Mouse (Mus musculus) neural tube, embryonic 15.5 days (tissue): ENCODE data around the gene Wfdc6b. TPM values are rescaled to one million over a fixed set of nuclear protein-coding genes. Genes with fewer than 3 reads are reported as not detected.

Source experiments
- ATAC-seq: fragments of 200-750 bp; cut with Nextera tagmentation; 2 replicates; pipeline ENCODE4 v1.8.0; 2017; ENCODE audit warnings: mild to moderate bottlenecking, moderate TSS enrichment, moderate library complexity; ENCODE audit not compliant: low FRiP score
- H3K27ac ChIP-seq: fragments of 300-500 bp; sonication (generic); replicated peaks from 2 replicates; pipeline ENCODE4 v1.5.1; 2015; ENCODE audit warnings: mild to moderate bottlenecking, inconsistent platforms
- H3K27me3 ChIP-seq: fragments of 300-500 bp; sonication (generic); replicated peaks from 2 replicates; pipeline ENCODE4 v1.6.1; 2015; ENCODE audit warnings: inconsistent platforms
- H3K36me3 ChIP-seq: fragments of 300-500 bp; sonication (generic); 2 replicates; pipeline ENCODE4 v1.6.1; 2015; ENCODE audit warnings: inconsistent platforms
- H3K4me1 ChIP-seq: fragments of 300-500 bp; sonication (generic); 2 replicates; pipeline ENCODE4 v1.6.1; 2015; ENCODE audit warnings: inconsistent platforms
- H3K4me2 ChIP-seq: fragments of 300-500 bp; sonication (generic); 2 replicates; pipeline ENCODE4 v1.6.1; 2015; ENCODE audit warnings: inconsistent platforms, mild to moderate bottlenecking, moderate library complexity
- H3K4me3 ChIP-seq: fragments of 300-500 bp; sonication (generic); replicated peaks from 2 replicates; pipeline ENCODE4 v1.5.1; 2015; ENCODE audit warnings: mild to moderate bottlenecking, inconsistent platforms
- H3K9ac ChIP-seq: fragments of 300-500 bp; sonication (generic); replicated peaks from 2 replicates; pipeline ENCODE4 v1.6.1; 2015; ENCODE audit warnings: mild to moderate bottlenecking, inconsistent platforms
- H3K9me3 ChIP-seq: fragments of 300-500 bp; sonication (generic); replicated peaks from 2 replicates; pipeline ENCODE4 v1.6.1; 2016; ENCODE audit warnings: inconsistent platforms
- WGBS: fragments of 180-500 bp; shearing (Covaris S2); methylation state at CpG from one replicate; pipeline ENCODE4 v1.1.7; 2015; ENCODE audit warnings: mixed read lengths; 5-methylcytosine and 5-hydroxymethylcytosine counted together
- polyA plus RNA-seq: library from polyadenylated mRNA; unstranded; fragments of >200 nt; fragmentation: Nextera tagmentation; extraction: Ambion mirVana; gene quantifications from 2 replicates; pipeline ENCODE4 v1.2.1, GENCODE M21; 2015

Wfdc6b gene
- polyA plus RNA-seq, 1 experiment from 2014 or later: not detected

DNA sequence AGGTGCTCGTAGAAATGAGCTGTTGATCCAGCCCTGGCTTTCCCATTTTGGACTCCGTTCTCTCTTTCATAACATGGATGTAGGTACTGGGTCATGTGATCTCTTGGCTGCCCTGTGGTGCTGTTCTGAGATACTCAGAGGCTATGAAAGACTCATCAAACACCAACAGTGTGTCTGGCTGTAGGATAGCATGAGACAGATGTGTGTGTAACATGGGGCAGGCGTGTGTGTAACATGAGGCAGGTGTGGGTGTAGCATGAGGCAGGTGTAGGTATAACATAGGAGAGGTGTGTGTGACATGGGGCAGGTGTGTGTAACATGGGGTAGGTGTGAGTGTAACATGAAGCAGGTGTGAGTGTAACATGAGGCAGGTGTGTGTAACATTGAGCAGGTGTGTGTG is 2.1 kb downstream of the Wfdc6b start:
- WGBS: 90% methylated on average over 3 of the region's 3 CpGs
- no peaks in the 10 kb centered on the region for H3K36me3 ChIP-seq
- no peaks in the 10 kb centered on the region for H3K9me3 ChIP-seq
- no peak overlapping the region for H3K4me3 ChIP-seq
- no peak for ATAC-seq
- H3K27ac ChIP-seq: no peak overlapping the region
- H3K27me3 ChIP-seq: no peaks in the 10 kb centered on the region
- H3K4me1 ChIP-seq: no peaks in the 10 kb centered on the region
- H3K4me2 ChIP-seq: no peak overlapping the region
- no peak overlapping the region for H3K9ac ChIP-seq

DNA sequence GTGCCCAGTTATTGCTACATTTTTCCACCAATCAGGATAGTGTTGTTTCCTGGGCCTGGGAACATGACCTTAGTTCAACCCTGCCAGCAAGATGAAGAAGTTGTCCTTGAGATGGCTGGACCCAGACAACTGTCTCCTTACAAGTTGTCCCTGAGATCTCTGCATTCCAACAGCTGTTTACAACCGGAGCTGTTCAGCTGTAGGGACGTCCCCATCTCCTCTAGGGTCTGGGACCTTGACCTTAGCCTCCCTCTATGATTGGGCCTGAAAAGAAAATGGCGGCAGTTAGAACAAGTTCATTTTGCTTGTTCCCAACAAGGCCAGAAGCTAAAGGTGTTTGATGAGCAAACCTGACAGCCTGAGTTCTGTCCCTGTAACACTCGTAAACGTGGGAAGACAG is 5.7 kb downstream of the Wfdc6b start:
- Histone ChIP-seq H3K4me3 (no peak overlapping the region), H3K4me2 (no peak overlapping the region), H3K36me3 (no peaks in the 10 kb centered on the region), H3K27me3 (no peaks in the 10 kb centered on the region), H3K9me3 (no peaks in the 10 kb centered on the region), H3K27ac (no peak overlapping the region), H3K4me1 (no peaks in the 10 kb centered on the region), H3K9ac (no peak overlapping the region)
- no peak for ATAC-seq
- 86% methylated on average over 5 of the region's 5 CpGs for WGBS

DNA sequence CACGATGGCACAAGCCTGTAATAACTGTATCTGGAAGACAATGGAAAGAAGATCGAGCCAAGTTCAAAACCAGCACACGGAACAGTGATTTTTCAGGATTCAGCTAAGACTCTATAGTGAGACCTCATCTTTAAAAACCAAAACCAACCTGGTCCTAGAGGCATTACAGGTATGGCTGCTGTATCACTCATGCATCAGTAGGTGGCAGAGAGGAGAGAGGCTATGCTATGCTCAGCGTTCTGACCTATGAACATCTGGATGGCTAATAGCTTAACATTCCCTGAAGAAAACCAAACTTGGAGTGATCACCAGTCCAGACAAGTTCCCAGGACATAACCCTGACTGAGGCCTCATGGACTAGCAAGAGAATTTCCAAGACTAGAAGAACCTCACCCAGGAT is 8.5 kb downstream of the Wfdc6b start:
- no peak overlapping the region for H3K27ac ChIP-seq
- no peak for ATAC-seq
- WGBS: 82% methylated on average over 4 of the region's 4 CpGs
- no peak overlapping the region for H3K4me2 ChIP-seq
- no peak overlapping the region for H3K4me3 ChIP-seq
- H3K9me3 ChIP-seq: no peaks in the 10 kb centered on the region
- no peaks in the 10 kb centered on the region for H3K27me3 ChIP-seq
- no peak overlapping the region for H3K9ac ChIP-seq
- no peaks in the 10 kb centered on the region for H3K4me1 ChIP-seq
- no peaks in the 10 kb centered on the region for H3K36me3 ChIP-seq

DNA sequence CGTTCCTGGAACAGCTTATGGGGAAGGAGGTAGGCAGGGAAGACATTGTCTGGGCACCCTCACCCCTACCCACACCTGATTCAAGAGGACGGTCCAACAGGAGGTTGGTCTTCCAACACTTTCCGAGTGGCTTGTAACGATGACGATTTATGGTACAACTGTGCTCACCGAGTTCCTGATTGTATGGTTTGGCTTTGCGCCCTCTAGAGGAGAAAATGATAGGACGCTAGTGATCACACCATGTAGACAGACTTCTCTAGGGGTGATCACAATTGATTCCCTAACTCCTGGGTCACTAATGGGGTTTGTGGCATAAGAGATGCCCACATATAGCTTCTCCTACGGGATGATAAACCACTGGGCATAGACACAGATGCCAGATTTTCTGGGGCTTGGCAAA is 21.9 kb downstream of the Wfdc6b start:
- Histone ChIP-seq H3K4me2 (no peak overlapping the region), H3K27ac (no peak overlapping the region), H3K4me3 (no peak overlapping the region), H3K36me3 (no peaks in the 10 kb centered on the region), H3K27me3 (no peaks in the 10 kb centered on the region), H3K4me1 (no peaks in the 10 kb centered on the region), H3K9me3 (no peaks in the 10 kb centered on the region), H3K9ac (no peak overlapping the region)
- 74% methylated on average over 9 of the region's 9 CpGs for WGBS
- no peak for ATAC-seq

DNA sequence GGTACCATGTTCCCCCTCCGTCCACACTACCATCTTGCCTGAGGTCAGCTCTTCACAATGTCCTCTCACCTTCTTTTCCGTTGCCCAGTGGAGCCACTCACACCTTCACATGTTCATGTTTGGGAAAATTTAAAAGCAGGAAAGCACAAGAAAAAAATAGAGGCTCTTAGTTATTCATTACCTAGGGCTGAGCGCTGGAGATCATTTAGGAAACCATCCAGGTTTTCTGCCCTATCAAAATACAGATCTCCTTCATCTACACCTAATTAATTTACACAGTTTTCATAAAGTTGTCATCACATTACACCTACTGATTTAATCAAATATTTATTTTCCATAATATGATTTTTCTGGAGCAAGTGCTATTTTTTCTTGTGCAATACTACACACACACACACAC is 25.4 kb downstream of the Wfdc6b start, which contains the start of gene Wfdc16:
Gene Wfdc16, minus strand, starts transcription at position 101 of the 400 bp plus-strand sequence.
- H3K27me3 ChIP-seq: no peaks in the 10 kb centered on the region
- H3K4me2 ChIP-seq: no peak within 1 kb of the TSS
- H3K27ac ChIP-seq: no peak within 1 kb of the TSS
- no peaks in the 10 kb centered on the region for H3K36me3 ChIP-seq
- no peak within 1 kb of the TSS for H3K9ac ChIP-seq
- no peak within 1 kb of the TSS for H3K4me3 ChIP-seq
- H3K4me1 ChIP-seq: no peaks in the 10 kb centered on the region
- no peak for ATAC-seq
- WGBS: 92% methylated on average over 3 of the region's 3 CpGs
- H3K9me3 ChIP-seq: no peaks in the 10 kb centered on the region

DNA sequence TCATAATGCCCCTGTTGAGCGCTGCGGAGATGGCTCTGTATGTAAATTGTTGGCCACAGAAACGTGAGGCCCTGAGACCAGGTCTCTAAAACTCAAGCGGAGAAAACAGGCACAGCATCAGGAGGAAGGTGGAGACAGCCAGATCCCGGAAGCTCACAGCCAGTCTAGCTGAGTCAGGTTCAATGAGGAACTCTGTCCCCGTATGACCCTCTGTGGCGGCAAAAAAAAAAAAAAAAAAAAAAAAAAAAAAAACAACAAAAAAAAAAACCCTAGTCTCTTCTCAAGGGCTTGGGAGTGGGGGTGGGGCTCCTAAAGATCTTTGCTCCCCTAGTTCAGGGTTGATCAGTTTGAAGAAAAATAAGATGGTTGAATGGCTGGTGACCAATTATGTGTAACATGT is 27.8 kb downstream of the Wfdc6b start:
- Histone ChIP-seq H3K4me1 (no peaks in the 10 kb centered on the region), H3K4me3 (no peak overlapping the region), H3K9me3 (no peaks in the 10 kb centered on the region), H3K27me3 (no peaks in the 10 kb centered on the region), H3K27ac (no peak overlapping the region), H3K36me3 (no peaks in the 10 kb centered on the region), H3K9ac (no peak overlapping the region), H3K4me2 (no peak overlapping the region)
- no peak for ATAC-seq
- 60% methylated on average over 7 of the region's 7 CpGs for WGBS

DNA sequence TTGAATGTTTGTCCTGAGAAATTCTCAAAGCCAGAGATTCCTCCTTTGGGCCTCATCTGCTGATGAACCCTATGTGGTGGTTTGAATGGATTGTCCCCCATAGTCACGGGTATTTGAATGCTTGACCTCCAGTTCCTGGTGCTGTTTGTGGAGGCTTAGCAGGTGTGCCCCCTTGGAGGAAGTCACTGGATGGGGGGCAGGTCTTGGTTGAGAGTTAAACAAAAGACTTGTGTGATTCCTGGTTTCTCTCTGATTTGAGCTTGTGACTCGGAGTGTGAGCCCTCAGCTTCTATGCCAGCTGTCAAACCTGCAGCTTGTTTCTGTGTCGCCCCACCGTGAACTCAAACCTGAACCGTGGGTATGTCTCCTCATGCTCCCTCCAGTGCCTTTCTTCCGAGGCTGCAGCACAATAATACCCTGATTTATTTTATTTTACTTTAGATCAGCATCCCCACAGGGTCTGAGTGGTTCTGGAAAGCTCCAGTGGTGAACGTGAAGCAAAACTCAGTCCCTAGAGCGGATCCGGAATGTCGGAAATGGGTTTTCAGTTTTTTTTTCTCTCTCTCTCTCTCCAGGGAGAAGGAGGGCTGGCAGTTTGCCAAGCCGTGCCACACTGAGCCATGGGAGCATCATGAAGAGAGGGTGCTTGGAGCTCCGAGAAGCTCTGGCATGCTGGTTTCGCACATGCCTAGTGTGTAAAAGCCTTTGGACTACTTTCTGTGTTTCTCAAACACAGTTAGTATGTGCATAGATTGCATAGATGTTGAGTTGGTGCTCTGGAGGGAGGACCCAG is 28.8 kb downstream of the Wfdc6b start:
- Histone ChIP-seq H3K9me3 (no peaks in the 10 kb centered on the region), H3K27ac (no peak overlapping the region), H3K36me3 (no peaks in the 10 kb centered on the region), H3K4me1 (no peaks in the 10 kb centered on the region), H3K4me2 (no peak overlapping the region), H3K4me3 (no peak overlapping the region), H3K9ac (no peak overlapping the region), H3K27me3 (no peaks in the 10 kb centered on the region)
- 65% methylated on average over 13 of the region's 13 CpGs for WGBS
- no peak for ATAC-seq

DNA sequence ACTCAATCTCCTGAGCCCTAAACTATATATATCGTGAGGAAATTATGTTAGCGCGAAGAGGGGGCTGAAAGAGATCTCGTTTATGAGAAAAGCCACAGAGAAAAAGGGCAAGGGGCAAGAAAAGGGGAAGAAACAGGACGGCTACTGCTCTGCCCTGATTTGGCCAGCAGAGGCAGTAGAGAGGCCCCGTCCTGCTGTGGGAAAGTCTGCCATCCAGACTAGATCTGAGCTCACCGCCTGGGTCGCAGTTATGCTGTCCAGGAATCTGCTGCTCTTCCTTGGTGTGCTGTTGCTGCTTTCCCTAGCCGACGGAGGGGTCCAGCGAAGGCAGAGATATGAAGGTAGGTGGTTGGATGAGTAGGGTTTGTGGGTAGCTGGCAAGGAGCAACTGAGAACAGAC is 42.5 kb downstream of the Wfdc6b start, which contains the start of gene Wfdc10:
Gene Wfdc10, plus strand, starts transcription at position 189 of the 400 bp plus-strand sequence.
- no peaks in the 10 kb centered on the region for H3K9me3 ChIP-seq
- H3K27ac ChIP-seq: no peak within 1 kb of the TSS
- no peaks in the 10 kb centered on the region for H3K27me3 ChIP-seq
- H3K36me3 ChIP-seq: no peaks in the 10 kb centered on the region
- H3K4me2 ChIP-seq: no peak within 1 kb of the TSS
- no peaks in the 10 kb centered on the region for H3K4me1 ChIP-seq
- ATAC-seq: no peak
- H3K9ac ChIP-seq: no peak within 1 kb of the TSS
- no peak within 1 kb of the TSS for H3K4me3 ChIP-seq
- 17% methylated on average over 11 of the region's 11 CpGs for WGBS

DNA sequence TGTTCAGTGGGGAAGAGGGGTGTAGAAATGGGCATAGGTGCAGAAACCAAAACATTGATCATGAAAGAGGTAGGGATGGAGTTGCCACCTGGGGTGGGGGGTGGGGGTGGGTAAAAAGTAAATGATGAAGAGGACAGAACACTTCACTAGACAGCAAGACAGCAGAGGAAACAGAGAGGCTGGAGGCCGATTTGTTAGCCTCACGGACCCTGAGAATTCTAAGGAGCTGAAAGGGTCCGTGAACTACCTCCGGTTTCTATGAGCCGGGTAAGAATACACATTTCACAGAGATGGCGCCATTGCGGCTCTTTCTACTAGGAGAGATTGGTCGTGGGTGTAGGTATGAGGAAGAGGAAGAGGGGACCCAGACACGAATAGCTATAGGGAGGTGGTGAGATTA is 43.2 kb downstream of the Wfdc6b start, which contains the start of gene Wfdc9:
Gene Wfdc9, minus strand, starts transcription at position 101 of the 400 bp plus-strand sequence.
- H3K36me3 ChIP-seq: no peaks in the 10 kb centered on the region
- no peak within 1 kb of the TSS for H3K4me3 ChIP-seq
- H3K4me1 ChIP-seq: no peaks in the 10 kb centered on the region
- 90% methylated on average over 9 of the region's 9 CpGs for WGBS
- no peak within 1 kb of the TSS for H3K27ac ChIP-seq
- H3K9me3 ChIP-seq: no peaks in the 10 kb centered on the region
- ATAC-seq: no peak
- H3K9ac ChIP-seq: no peak within 1 kb of the TSS
- no peak within 1 kb of the TSS for H3K4me2 ChIP-seq
- no peaks in the 10 kb centered on the region for H3K27me3 ChIP-seq

DNA sequence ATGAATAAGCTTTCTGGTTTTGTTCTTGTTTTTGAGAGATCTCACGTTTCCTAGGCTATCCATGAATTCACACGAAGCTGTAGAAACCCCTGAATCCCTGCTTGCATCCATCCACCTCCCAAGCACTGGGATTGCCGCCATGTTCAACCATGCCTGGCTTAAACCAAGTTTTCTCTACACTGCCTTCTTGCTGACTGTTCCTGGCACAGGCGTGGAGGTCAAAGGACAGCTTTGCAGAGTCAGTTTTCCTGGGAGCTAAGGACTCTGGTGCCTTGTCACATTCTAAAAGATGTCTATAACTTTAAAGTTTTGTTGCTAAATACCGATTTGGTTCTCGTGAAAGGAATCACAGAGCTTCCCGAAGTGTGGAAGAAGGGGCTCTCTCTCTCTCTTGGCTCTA is 51.5 kb downstream of the Wfdc6b start:
- Histone ChIP-seq H3K4me2 (no peak overlapping the region), H3K27me3 (no peaks in the 10 kb centered on the region), H3K9me3 (no peaks in the 10 kb centered on the region), H3K4me3 (no peak overlapping the region), H3K36me3 (no peaks in the 10 kb centered on the region), H3K9ac (no peak overlapping the region), H3K27ac (no peak overlapping the region), H3K4me1 (no peaks in the 10 kb centered on the region)
- no peak for ATAC-seq
- WGBS: 88% methylated on average over 7 of the region's 7 CpGs
